Mouse (Mus musculus) MEL (cell line): ENCODE data around the gene Ier3. TPM values are rescaled to one million over a fixed set of nuclear protein-coding genes. Genes with fewer than 3 reads are reported as not detected.

Experiments used
- DNase-seq: peaks from one replicate; pipeline ENCODE4 v3.0.0; 2011; ENCODE audit warnings: low read depth, low spot score
- H3K27ac ChIP-seq: 2 replicates; pipeline ENCODE4 v1.5.1; 2012; ENCODE audit warnings: low read depth, mild to moderate bottlenecking, control low read depth, low read length, moderate library complexity; ENCODE audit not compliant: control insufficient read depth
- H3K27me3 ChIP-seq, 2 experiments: fragments of 150-350 bp in 1 of 2; sonication (generic) in 1 of 2; 2 replicates each; pipeline ENCODE4 v1.6.1; 2012; ENCODE audit warnings: low read length in 2 of 2, mild to moderate bottlenecking in 2 of 2, improper control_type of control experiment in 1 of 2, moderate library complexity in 1 of 2; ENCODE audit not compliant: insufficient read depth in 2 of 2, control insufficient read depth in 1 of 2
- H3K36me3 ChIP-seq, 2 experiments: 2 replicates each; pipeline ENCODE4 v1.6.1; 2012 to 2014; ENCODE audit warnings: low read length in 2 of 2, improper control_type of control experiment in 1 of 2, inconsistent platforms in 1 of 2, mild to moderate bottlenecking in 1 of 2; ENCODE audit not compliant: insufficient read depth in 2 of 2, control insufficient read depth in 1 of 2
- H3K4me1 ChIP-seq, 2 experiments: fragments of 150-350 bp in 1 of 2; sonication (generic) in 1 of 2; 2 replicates each; pipeline ENCODE4 v1.6.1; 2012; ENCODE audit warnings: low read length in 2 of 2, improper control_type of control experiment in 1 of 2, mild to moderate bottlenecking in 1 of 2; ENCODE audit not compliant: insufficient read depth in 2 of 2, control insufficient read depth in 1 of 2
- H3K4me3 ChIP-seq, 2 experiments: fragments of 150-350 bp in 1 of 2; sonication (generic) in 1 of 2; 2 replicates each; pipeline ENCODE4 v1.5.1; 2012; ENCODE audit warnings: low read depth in 2 of 2, low read length in 2 of 2, mild to moderate bottlenecking in 2 of 2, moderate library complexity in 2 of 2, control low read depth in 1 of 2, improper control_type of control experiment in 1 of 2; ENCODE audit not compliant: control insufficient read depth in 1 of 2, insufficient read depth in 1 of 2
- H3K79me2 ChIP-seq: 2 replicates; pipeline ENCODE4 v1.6.1; 2012; ENCODE audit warnings: mild to moderate bottlenecking, low read length, moderate library complexity; ENCODE audit not compliant: control insufficient read depth, poor library complexity, insufficient read depth
- H3K9ac ChIP-seq: 2 replicates; pipeline ENCODE4 v1.6.1; 2012; ENCODE audit warnings: low read depth, mild to moderate bottlenecking, control low read depth, low read length, moderate library complexity; ENCODE audit not compliant: control insufficient read depth, poor library complexity, severe bottlenecking
- H3K9me3 ChIP-seq: fragments of 150-350 bp; sonication (generic); replicated peaks from 2 replicates; pipeline ENCODE4 v1.6.1; 2012; ENCODE audit warnings: mild to moderate bottlenecking, low read length, improper control_type of control experiment, moderate library complexity; ENCODE audit not compliant: insufficient read depth
- CTCF ChIP-seq, 3 experiments: IDR thresholded peaks in 2 of 3; conservative IDR thresholded peaks in 1 of 3; 2 replicates each; pipeline ENCODE4 v1.5.1; 2011 to 2012; ENCODE audit warnings: low read length in 3 of 3, low read depth in 2 of 3, mild to moderate bottlenecking in 2 of 3, improper control_type of control experiment in 1 of 3, inconsistent platforms in 1 of 3, mixed read lengths in 1 of 3, moderate library complexity in 1 of 3; ENCODE audit not compliant: control insufficient read depth in 1 of 3, insufficient read depth in 1 of 3, poor library complexity in 1 of 3, severe bottlenecking in 1 of 3
- ELF1 ChIP-seq: IDR thresholded peaks from 2 replicates; pipeline ENCODE4 v1.6.1; 2014; ENCODE audit warnings: low read depth, mild to moderate bottlenecking, inconsistent platforms, low read length, improper control_type of control experiment, moderate library complexity
- EP300 ChIP-seq, 2 experiments: IDR thresholded peaks; 2 replicates each; pipeline ENCODE4 v1.6.1; 2011; ENCODE audit warnings: improper control_type of control experiment in 2 of 2, low read length in 2 of 2, low read depth in 1 of 2, mild to moderate bottlenecking in 1 of 2
- ETS1 ChIP-seq: IDR thresholded peaks from 2 replicates; pipeline ENCODE4 v1.6.1; 2012; ENCODE audit warnings: low read depth, mild to moderate bottlenecking, inconsistent platforms, low read length, improper control_type of control experiment, moderate library complexity
- GABPA ChIP-seq: IDR thresholded peaks from 2 replicates; pipeline ENCODE4 v1.6.1; 2012; ENCODE audit warnings: low read depth, mild to moderate bottlenecking, inconsistent platforms, low read length, improper control_type of control experiment, moderate library complexity
- GATA1 ChIP-seq: IDR thresholded peaks from 2 replicates; pipeline ENCODE4 v1.6.1; 2011; ENCODE audit warnings: low read depth, low read length, improper control_type of control experiment
- HCFC1 ChIP-seq: IDR thresholded peaks from 2 replicates; pipeline ENCODE4 v1.6.1; 2012; ENCODE audit warnings: low read depth, mild to moderate bottlenecking, inconsistent platforms, low read length, improper control_type of control experiment, moderate library complexity
- JUND ChIP-seq: IDR thresholded peaks from 2 replicates; pipeline ENCODE4 v1.6.1; 2011; ENCODE audit warnings: low read depth, mild to moderate bottlenecking, improper control_type of control experiment, low read length
- MAFK ChIP-seq: IDR thresholded peaks from 2 replicates; pipeline ENCODE4 v1.6.1; 2011; ENCODE audit warnings: low read depth, mild to moderate bottlenecking, low read length, improper control_type of control experiment, borderline replicate concordance
- MAZ ChIP-seq: IDR thresholded peaks from 2 replicates; pipeline ENCODE4 v1.6.1; 2012; ENCODE audit warnings: low read depth, mild to moderate bottlenecking, inconsistent platforms, low read length, improper control_type of control experiment
- MXI1 ChIP-seq: IDR thresholded peaks from 2 replicates; pipeline ENCODE4 v1.6.1; 2011; ENCODE audit warnings: mild to moderate bottlenecking, low read depth, low read length, improper control_type of control experiment
- MYC ChIP-seq: IDR thresholded peaks from 2 replicates; pipeline ENCODE4 v1.6.1; 2011; ENCODE audit warnings: low read depth, mild to moderate bottlenecking, low read length, improper control_type of control experiment, moderate library complexity
- NRF1 ChIP-seq: IDR thresholded peaks from 2 replicates; pipeline ENCODE4 v1.6.1; 2014; ENCODE audit warnings: low read depth, mild to moderate bottlenecking, inconsistent platforms, low read length, improper control_type of control experiment, moderate library complexity; ENCODE audit not compliant: poor library complexity, insufficient read depth, severe bottlenecking
- POLR2AphosphoS5 ChIP-seq: IDR thresholded peaks from 2 replicates; pipeline ENCODE4 v1.6.1; 2012; ENCODE audit warnings: low read depth, borderline replicate concordance, mild to moderate bottlenecking, inconsistent platforms, low read length, moderate library complexity, mixed read lengths
- RCOR1 ChIP-seq: IDR thresholded peaks from 2 replicates; pipeline ENCODE4 v1.6.1; 2012; ENCODE audit warnings: low read depth, mild to moderate bottlenecking, inconsistent platforms, low read length, improper control_type of control experiment
- SIN3A ChIP-seq: IDR thresholded peaks from 2 replicates; pipeline ENCODE4 v1.6.1; 2012; ENCODE audit warnings: low read length, improper control_type of control experiment, inconsistent platforms
- TAL1 ChIP-seq: IDR thresholded peaks from 2 replicates; pipeline ENCODE4 v1.6.1; 2012; ENCODE audit warnings: mild to moderate bottlenecking, inconsistent platforms, low read length, moderate library complexity, mixed read lengths
- TCF12 ChIP-seq: IDR thresholded peaks from 2 replicates; pipeline ENCODE4 v1.6.1; 2014; ENCODE audit warnings: low read depth, mild to moderate bottlenecking, inconsistent platforms, low read length, improper control_type of control experiment, moderate library complexity
- UBTF ChIP-seq: IDR thresholded peaks from 2 replicates; pipeline ENCODE4 v1.6.1; 2012; ENCODE audit warnings: low read depth, mild to moderate bottlenecking, inconsistent platforms, low read length, improper control_type of control experiment, moderate library complexity, borderline replicate concordance; ENCODE audit not compliant: insufficient read depth
- USF1 ChIP-seq: IDR thresholded peaks from 2 replicates; pipeline ENCODE4 v1.6.1; 2014; ENCODE audit warnings: low read depth, mild to moderate bottlenecking, inconsistent platforms, low read length, improper control_type of control experiment, moderate library complexity
- USF2 ChIP-seq, 2 experiments: IDR thresholded peaks; 2 replicates each; pipeline ENCODE4 v1.6.1; 2011 to 2012; ENCODE audit warnings: improper control_type of control experiment in 2 of 2, low read length in 2 of 2, borderline replicate concordance in 1 of 2, inconsistent platforms in 1 of 2, low read depth in 1 of 2, mild to moderate bottlenecking in 1 of 2; ENCODE audit not compliant: insufficient read depth in 1 of 2
- ZC3H11A ChIP-seq: IDR thresholded peaks from 2 replicates; pipeline ENCODE4 v1.6.1; 2012; ENCODE audit warnings: low read depth, mild to moderate bottlenecking, inconsistent platforms, low read length, improper control_type of control experiment
- ZNF384 ChIP-seq: IDR thresholded peaks from 2 replicates; pipeline ENCODE4 v1.6.1; 2012; ENCODE audit warnings: low read depth, mild to moderate bottlenecking, inconsistent platforms, low read length, improper control_type of control experiment
- polyA plus RNA-seq, 2 experiments: library from polyadenylated mRNA; stranded (reverse) in 1 of 2; unstranded in 1 of 2; fragments of >175 nt in 1 of 2; fragments of >200 nt in 1 of 2; gene quantifications; 2 replicates each; pipeline versions ENCODE4 v1.2.1 to v1.2.4; 2012; ENCODE audit warnings: low replicate concordance in 2 of 2, low read depth in 1 of 2; ENCODE audit not compliant: insufficient read length in 2 of 2, insufficient read depth in 1 of 2, missing spikeins in 1 of 2
- total RNA-seq: library from RNA; depleted of rRNA; stranded (reverse); fragments of 300-350 nt; gene quantifications from 2 replicates; pipeline ENCODE4 v1.2.3, GENCODE M21; 2012

Gene Ier3
- total and polyA plus RNA-seq, 3 experiments: 5.5 to 12.2 TPM; not detected in 1

DNA sequence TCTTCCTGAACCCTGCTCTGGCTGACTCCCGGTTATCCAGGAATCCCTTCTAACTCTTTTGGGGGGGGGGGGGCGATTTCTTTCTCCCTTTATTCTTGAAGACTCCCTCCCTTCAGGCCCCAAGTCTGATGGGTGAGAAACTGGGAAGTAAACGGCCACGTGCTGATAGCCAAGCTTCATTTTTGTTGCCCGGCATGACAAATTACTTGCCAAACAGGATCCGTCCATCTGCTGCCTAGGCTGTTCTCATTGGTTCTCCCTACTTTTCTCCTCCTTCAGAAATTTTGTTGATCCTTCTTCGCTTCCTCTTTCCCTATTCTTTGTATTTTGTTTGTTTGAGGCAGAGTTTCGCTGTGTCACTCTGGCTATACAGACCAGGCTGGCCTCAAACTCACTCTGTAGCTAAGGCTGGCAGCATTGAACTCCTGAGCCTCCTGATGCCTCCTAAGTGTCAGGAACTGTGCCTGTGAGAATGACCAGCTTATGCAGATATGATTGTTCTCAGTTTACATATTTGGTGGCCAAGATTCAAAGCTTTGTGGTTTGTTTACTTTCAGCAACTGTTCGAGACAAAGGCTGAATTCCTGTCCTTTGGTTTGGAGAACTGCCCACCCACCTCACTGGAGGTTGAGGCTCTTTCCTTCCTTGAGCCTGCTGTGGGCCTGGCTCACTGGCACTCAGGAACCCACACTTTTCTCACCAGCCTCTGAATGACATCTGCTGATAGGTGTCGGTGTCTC lies 41.8 kb upstream of the Ier3 start:
- Histone ChIP-seq H3K4me3 (no peak overlapping the region), H3K36me3 (peaks cover 0 to 19% of the 10 kb centered on the region in 2 experiments; a peak in 2 of 4 replicates), H3K4me1 (peaks cover 3 to 29% of the 10 kb centered on the region in 2 experiments; a peak in 3 of 4 replicates), H3K9me3 (no peaks in the 10 kb centered on the region), H3K27ac (peak overlapping the region; percentile 40; the same call in 1 of the 2 replicates), H3K79me2 (no peaks in the 10 kb centered on the region), H3K27me3 (no peaks in the 10 kb centered on the region), H3K9ac (no peak overlapping the region)
- no peak for DNase-seq
- TF ChIP-seq NRF1 (no peak), ELF1 (no peak), SIN3A (no peak), CTCF (IDR thresholded peaks at IDR 0.05 in 2 of 3, conservative IDR thresholded peaks at IDR 0.05 in 1 of 3; ENCODE audit: control insufficient read depth in 1 of 3, insufficient read depth in 1 of 3, low read depth in 2 of 3, low read length in 3 of 3, poor library complexity in 1 of 3, severe bottlenecking in 1 of 3) (no peak), UBTF (no peak), HCFC1 (no peak), TCF12 (no peak), POLR2AphosphoS5 (no peak), GATA1 (no peak), MYC (no peak), ZC3H11A (no peak), MXI1 (no peak)

DNA sequence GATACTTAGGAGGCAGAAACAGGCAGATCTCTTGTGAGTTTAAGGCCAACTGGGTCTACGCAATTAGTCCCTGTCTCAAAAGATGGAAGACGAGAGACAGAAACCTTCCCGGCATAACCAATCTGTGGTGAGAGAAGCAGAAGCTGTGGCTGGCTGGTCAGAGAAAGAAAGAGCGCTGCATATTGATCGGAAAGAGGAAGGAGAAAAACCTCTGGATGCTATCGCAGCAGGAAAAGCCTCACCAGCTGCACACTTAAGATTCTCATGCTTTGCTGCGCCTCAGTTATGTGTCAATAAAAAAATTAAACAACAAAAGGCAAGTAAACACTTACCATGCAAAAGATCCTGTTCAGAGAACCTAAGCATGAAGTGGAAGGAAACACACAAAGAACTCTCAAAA lies 41.1 kb upstream of the Ier3 start:
- H3K4me3 ChIP-seq: no peak overlapping the region
- no peaks in the 10 kb centered on the region for H3K27me3 ChIP-seq
- H3K4me1 ChIP-seq: peaks cover 3 to 35% of the 10 kb centered on the region in 2 experiments; a peak in 3 of 4 replicates
- peak; percentile 87 for DNase-seq
- H3K79me2 ChIP-seq: no peaks in the 10 kb centered on the region
- H3K9ac ChIP-seq: no peak overlapping the region
- no peaks in the 10 kb centered on the region for H3K9me3 ChIP-seq
- H3K27ac ChIP-seq: peak overlapping the region; percentile 40; the same call in 1 of the 2 replicates
- TF ChIP-seq EP300 (IDR thresholded peaks at IDR 0.05; ENCODE audit: low read depth in 1 of 2, low read length in 2 of 2) (peak; percentile 85 to 91), RCOR1 (peak; percentile 81), TCF12 (peak; percentile 78), MAZ (no peak), MAFK (no peak), ZNF384 (peak; percentile 44), USF1 (no peak), GABPA (no peak), TAL1 (peak; percentile 91), HCFC1 (no peak), JUND (no peak), GATA1 (peak; percentile 85), SIN3A (peak; percentile 48; the same call in 1 of the 2 replicates), ETS1 (peak; percentile 63; the same call in 1 of the 2 replicates), USF2 (IDR thresholded peaks at IDR 0.05; ENCODE audit: borderline replicate concordance in 1 of 2, insufficient read depth in 1 of 2, low read depth in 1 of 2, low read length in 2 of 2) (no peak)
- peaks cover 0 to 19% of the 10 kb centered on the region in 2 experiments; a peak in 2 of 4 replicates for H3K36me3 ChIP-seq
